Mouse (Mus musculus): ENCODE data around the gene Xntrpc.
A peak's percentile ranks its signal among the peaks of the same experiment; 100 is the strongest.
"Not testable (repeated sequence)": the region's sequence is repeated elsewhere in the genome, so short reads cannot be mapped to it uniquely, and the experiment has no call there.

Xntrpc gene

DNA sequence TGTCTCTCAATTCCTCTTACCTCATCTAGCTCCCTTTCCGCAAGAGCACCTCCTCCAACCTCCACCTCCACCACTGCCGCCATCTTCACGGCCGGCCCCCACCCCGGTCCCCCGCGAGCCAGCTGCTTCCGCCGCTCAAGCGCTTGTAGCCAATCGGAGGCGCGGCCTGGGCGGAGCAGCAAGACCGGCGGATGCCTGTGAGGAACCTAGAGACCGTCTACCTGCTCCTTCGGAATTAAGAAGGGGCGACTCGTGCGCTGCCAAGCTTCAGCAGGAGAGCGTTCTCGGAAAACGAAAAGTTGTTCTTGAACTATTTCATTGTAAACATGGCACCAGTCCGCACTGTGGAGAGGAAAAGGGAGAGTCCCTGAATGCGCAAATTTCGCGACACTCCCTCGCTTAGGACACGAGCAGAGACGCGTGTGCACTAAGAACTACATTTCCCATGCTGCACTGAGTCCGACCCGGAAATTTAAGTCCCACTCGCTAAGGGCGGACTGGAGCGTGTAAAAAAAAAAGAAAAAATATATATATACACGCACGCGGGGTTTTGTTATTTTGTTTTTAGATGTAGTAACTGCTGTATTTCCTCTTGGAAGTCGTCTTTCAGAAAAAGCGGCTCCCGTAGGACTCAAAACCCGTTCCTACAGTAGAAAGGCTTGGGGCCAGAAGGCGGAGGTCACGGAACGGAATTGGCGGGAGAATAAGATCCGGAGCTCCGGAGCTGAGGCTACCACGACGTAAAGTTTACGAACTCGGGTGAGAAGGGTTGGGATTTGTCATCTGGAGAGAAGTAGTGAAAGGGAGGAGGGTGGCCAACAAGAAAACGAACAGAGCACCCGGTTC lies at the start of gene Xntrpc, which contains the start of the genes Rnf121 and Xndc1:
TSS of gene Xntrpc (plus strand) at position 668 of the 846 bp plus-strand sequence.
TSS of gene Rnf121 (minus strand) at position 424 of the 846 bp plus-strand sequence.
TSS of gene Xndc1 (plus strand) at position 466 of the 846 bp plus-strand sequence.
- DNase-seq (ENCODE audit: low read depth in 1 of 2, low spot score in 2 of 2) = peak; percentile 71 to 83

GRCm38 (mm10) chr7:102016936-102017335 lies 48.6 kb upstream of the Xntrpc start:
- DNase-seq (ENCODE audit: low read depth in 1 of 2, low spot score in 2 of 2) = no peak

- no peak for DNase-seq (ENCODE audit: low read depth in 1 of 2, low spot score in 2 of 2)
Observed at GRCm38 (mm10) chr7:102017452-102017851, 48.1 kb upstream of the Xntrpc start.

DNA sequence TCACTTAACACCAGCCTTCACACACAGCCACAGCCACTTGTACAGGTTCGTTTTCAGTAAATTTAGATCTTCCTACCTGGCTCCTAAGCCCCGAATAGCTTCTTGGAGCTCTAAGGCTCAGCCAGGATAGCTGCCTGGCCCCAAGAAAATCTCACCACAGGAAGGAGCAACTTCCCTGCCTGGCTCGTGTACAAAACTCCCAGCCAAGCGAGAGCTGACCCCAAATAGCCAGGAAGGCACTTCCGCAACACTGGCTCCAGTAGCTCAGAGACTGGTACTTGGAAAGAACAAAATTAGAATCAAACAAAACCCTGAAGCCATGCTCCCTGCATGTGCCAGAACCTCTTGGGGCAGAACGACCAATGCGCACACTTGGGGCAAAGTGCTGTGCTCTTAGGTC lies 47.5 kb upstream of the Xntrpc start:
- no peak for DNase-seq (ENCODE audit: low read depth in 1 of 2, low spot score in 2 of 2)

DNA sequence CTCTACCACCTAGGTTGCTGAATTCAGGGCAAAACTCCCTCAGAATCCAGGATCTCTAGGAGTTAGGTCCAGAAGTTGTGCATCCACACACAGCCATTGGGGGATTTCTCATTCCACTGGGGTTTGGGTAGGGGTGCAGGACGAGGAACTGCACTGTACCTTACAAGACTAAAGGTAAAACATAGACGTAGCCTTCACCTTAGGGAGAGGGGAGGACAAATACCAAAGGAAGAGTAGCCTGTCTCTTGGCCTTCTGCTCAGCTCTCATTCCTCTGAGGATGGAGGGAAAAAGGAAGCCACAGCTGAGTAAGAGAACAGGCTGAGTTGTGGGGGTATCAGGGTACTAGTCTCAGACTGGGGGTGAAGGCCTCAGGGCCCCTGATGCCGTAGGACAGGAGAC lies 46.9 kb upstream of the Xntrpc start, which contains the start of gene Il18bp:
TSS of gene Il18bp (minus strand) at position 101 of the 400 bp plus-strand sequence.
- no peak for DNase-seq (ENCODE audit: low read depth in 1 of 2, low spot score in 2 of 2)

DNA sequence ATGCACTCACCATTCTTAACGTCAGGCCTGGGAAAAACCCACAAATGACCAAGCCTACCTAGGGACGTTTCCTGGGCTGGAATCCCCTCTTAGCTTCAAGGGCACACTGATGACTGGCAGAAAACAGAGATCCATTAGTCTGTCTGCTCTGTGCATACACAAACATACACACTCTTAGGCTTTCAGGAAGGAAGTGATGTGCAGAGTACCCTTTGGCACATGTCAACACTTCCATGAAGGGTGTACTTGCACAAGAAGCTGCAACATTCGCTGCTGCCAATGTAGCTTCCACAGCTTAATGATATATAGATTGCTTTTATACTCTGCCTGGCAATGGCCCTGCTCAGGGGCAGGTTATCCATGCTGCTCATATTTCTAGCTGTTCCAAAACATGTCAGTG lies 46.2 kb upstream of the Xntrpc start:
- DNase-seq (ENCODE audit: low read depth in 1 of 2, low spot score in 2 of 2) = no peak

- DNase-seq (ENCODE audit: low read depth in 1 of 2, low spot score in 2 of 2) = not testable (repeated sequence)
Observed at GRCm38 (mm10) chr7:102020934-102021333, 44.6 kb upstream of the Xntrpc start.

GRCm38 (mm10) chr7:102023821-102024220 lies 41.7 kb upstream of the Xntrpc start:
- no peak for DNase-seq (ENCODE audit: low read depth in 1 of 2, low spot score in 2 of 2)

GRCm38 (mm10) chr7:102025187-102026119 lies 40.1 kb upstream of the Xntrpc start:
- DNase-seq (ENCODE audit: low read depth in 1 of 2, low spot score in 2 of 2) = no peak

DNA sequence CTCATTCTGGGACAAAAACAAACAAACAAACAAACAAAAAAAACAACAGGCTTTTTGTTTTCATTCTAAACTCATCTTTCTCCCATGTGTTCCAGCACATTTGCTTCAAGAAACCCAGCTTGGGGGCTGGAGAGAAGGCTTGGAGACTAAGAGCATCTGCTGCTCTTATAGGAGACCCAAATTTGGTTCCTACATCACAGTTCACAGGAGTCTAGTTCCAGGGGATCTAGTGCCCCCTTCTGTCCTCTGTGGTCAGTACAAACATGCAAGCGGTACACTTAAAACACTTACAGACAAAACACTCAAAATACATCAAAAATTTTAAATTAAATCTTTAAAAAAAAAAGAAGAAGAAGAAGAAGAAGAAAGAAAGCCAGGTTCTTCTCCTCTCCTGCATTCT lies 30.6 kb upstream of the Xntrpc start:
- DNase-seq (ENCODE audit: low read depth in 1 of 2, low spot score in 2 of 2) = no peak

- no peak for DNase-seq (ENCODE audit: low read depth in 1 of 2, low spot score in 2 of 2)
Observed at GRCm38 (mm10) chr7:102035534-102035933, 30.0 kb upstream of the Xntrpc start.

DNA sequence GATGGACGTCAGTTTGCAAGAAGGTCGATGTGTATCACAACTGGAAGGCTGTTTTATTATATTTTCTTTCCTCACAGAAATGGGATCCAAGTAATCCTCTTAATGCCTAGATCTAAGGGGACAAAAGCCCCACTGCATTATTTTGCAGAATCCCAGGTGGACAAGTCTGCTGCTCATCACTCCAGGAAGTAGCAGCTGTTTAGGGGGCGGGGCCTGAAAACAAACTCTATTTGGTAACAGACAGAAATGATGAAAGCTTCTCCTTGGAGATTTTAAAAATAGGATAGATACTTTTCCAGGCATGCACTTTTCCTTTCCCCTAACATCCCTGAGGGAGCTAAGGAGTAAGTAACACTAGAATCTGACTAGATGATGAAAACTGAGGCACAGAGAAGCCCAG lies 28.2 kb upstream of the Xntrpc start:
- no peak for DNase-seq (ENCODE audit: low read depth in 1 of 2, low spot score in 2 of 2)

DNA sequence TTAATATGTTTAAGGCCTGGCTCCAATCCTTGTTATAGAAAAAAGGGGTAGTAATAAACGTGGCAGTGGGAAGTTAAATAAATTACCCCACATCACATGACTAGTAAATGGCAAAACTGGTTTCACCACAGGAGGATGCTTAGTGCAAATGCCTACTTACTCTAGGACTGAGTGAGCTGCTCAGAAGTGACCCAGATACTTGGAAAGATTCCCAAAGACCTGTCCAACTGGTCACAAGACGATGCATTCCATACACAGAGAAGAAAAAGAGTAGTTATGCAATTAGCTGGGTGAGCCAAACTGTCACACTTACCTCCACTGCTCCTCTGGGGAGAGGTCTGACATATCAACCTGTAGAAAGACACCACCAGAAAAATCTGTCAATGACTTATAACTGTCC lies 23.2 kb upstream of the Xntrpc start:
- DNase-seq (ENCODE audit: low read depth in 1 of 2, low spot score in 2 of 2) = no peak

GRCm38 (mm10) chr7:102048524-102048923 lies 17.0 kb upstream of the Xntrpc start:
- DNase-seq (ENCODE audit: low read depth in 1 of 2, low spot score in 2 of 2) = not testable (repeated sequence)

DNA sequence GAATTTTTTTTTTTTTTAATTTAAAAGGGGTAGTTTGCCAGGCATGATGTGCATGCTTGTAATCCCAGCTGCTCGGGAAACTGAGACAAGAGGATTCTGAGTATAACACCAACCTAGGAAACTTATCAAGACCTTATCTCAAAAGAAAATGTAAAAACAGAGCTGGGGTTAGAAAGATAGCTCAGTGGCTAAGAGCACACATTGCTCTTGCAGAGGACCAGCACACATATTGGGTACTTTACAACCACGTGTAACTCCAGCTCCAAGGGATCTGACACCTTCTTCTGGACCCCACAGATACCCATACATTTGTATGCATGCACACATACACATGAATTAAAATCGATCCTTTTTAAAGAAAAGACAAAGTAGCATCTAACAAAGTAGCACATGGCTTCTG lies 4.2 kb upstream of the Xntrpc start:
- no peak for DNase-seq (ENCODE audit: low read depth in 1 of 2, low spot score in 2 of 2)

DNA sequence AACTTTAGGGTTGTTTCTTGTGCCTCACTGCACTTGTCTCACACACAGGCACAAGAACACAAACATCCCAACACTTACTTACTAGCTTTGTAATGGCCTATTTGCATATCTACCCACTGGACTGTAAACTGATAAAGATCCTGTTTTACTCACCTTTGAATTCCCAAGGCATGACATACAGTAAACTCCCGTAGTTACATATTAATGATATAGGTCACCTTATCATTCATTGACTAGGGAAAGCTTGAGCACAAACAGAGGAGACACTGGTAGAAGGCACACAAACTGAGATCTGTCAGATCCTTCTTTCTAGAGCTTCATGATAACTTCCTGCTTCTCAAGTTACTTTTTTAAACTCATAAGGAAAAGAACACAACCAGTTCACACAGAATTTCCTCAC lies 3.3 kb upstream of the Xntrpc start:
- DNase-seq (ENCODE audit: low read depth in 1 of 2, low spot score in 2 of 2) = no peak

- no peak for DNase-seq (ENCODE audit: low read depth in 1 of 2, low spot score in 2 of 2)
Observed at GRCm38 (mm10) chr7:102063891-102064290, 1.6 kb upstream of the Xntrpc start.

- DNase-seq (ENCODE audit: low read depth in 1 of 2, low spot score in 2 of 2) = no peak
Observed at GRCm38 (mm10) chr7:102064655-102065045, 863 bp upstream of the Xntrpc start.

- DNase-seq (ENCODE audit: low read depth in 1 of 2, low spot score in 2 of 2) = no peak
Observed at GRCm38 (mm10) chr7:102066363-102066762, 850 bp downstream of the Xntrpc start.

DNA sequence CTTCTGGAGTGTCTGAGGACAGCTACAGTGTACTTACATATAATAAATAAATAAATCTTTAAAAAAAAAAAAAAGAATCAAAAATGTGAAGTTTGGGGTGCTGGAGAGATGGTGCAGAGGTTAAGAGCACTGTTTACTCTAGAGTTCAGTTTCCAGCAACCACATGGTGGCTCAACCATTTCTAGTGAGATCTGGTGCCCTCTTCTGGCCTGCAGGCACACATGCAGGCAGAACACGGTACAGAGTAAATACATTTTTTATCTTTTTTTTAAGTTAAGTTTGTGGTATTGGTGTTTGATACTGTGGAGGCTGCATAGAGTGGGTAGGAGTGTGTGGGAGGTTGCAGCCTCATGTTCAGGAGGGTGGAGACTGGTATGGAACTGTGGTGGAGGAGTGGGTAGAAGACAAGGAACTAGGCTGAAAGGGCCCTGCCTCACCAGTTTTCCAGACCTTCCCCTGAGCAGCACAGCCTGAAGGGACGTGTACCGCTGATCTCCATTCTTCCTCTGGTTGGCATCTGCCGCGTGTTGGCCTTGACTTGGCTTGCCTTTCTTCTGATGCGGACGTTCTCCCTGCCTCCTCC lies 11.3 kb downstream of the Xntrpc start:
- no peak for DNase-seq (ENCODE audit: low read depth in 1 of 2, low spot score in 2 of 2)

DNA sequence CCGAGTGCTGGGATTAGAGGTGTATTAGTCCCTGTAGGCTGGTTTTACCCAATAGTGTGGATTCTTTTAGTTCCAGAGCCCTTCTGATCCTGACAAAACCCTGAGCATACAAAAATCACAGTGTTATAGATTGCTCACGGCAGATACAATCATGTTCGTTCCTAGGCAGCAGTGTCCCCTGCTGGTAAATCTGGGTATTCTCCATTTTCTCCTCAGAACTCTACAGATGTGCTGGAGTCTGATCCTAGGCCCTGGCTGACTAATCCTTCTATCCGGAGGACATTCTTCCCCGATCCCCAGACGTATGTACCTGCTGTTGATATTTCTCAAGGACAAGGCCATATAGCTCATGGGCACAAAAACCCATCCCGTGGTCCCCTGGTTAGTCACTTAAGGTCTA lies 13.0 kb downstream of the Xntrpc start:
- no peak for DNase-seq (ENCODE audit: low read depth in 1 of 2, low spot score in 2 of 2)

All from monocyte, adult 2 months (primary cell).